Mouse (Mus musculus) A20 (cell line): ENCODE measurements around the gene Nlrc4.
"Not testable (repeated sequence)": the region's sequence is repeated elsewhere in the genome, so short reads cannot be mapped to it uniquely, and the experiment has no call there.

Experiments used
- DNase-seq: peaks from one replicate; pipeline ENCODE4 v3.0.0-alpha.2; 2011; ENCODE audit warnings: low read depth, low spot score

Nlrc4 gene

GRCm38 (mm10) chr17:74458711-74459408, at the start of gene Nlrc4:
TSS of gene Nlrc4 (minus strand) at chr17:74459142.
- DNase-seq = peak; percentile 60

- DNase-seq = peak; percentile 50
Measured at GRCm38 (mm10) chr17:74508600-74508999, 49.7 kb upstream of the Nlrc4 start.

GRCm38 (mm10) chr17:74507934-74508333, 49.0 kb upstream of the Nlrc4 start:
- no peak for DNase-seq

- DNase-seq = no peak
Measured at GRCm38 (mm10) chr17:74501085-74501484, 42.1 kb upstream of the Nlrc4 start.

GRCm38 (mm10) chr17:74500204-74500603, 41.3 kb upstream of the Nlrc4 start:
- DNase-seq = no peak

- no peak for DNase-seq
Measured at GRCm38 (mm10) chr17:74491565-74491964, 32.6 kb upstream of the Nlrc4 start.

GRCm38 (mm10) chr17:74489901-74490220, 30.9 kb upstream of the Nlrc4 start:
- DNase-seq = no peak

- peak; percentile 97 for DNase-seq
Measured at GRCm38 (mm10) chr17:74489024-74489900, 30.3 kb upstream of the Nlrc4 start, which contains the start of gene Yipf4. TSS of gene Yipf4 (plus strand) at chr17:74489493.

- no peak for DNase-seq
Measured at GRCm38 (mm10) chr17:74480361-74481069, 21.6 kb upstream of the Nlrc4 start.

- not testable (repeated sequence) for DNase-seq
Measured at GRCm38 (mm10) chr17:74470133-74470532, 11.2 kb upstream of the Nlrc4 start.

GRCm38 (mm10) chr17:74467981-74468380, 9.0 kb upstream of the Nlrc4 start:
- DNase-seq = not testable (repeated sequence)

- DNase-seq = no peak
Measured at GRCm38 (mm10) chr17:74463510-74463909, 4.6 kb upstream of the Nlrc4 start.

- DNase-seq = peak; percentile 24
Measured at GRCm38 (mm10) chr17:74457972-74458677, 817 bp downstream of the Nlrc4 start.

GRCm38 (mm10) chr17:74456825-74457224, 2.1 kb downstream of the Nlrc4 start:
- no peak for DNase-seq

- no peak for DNase-seq
Measured at GRCm38 (mm10) chr17:74455426-74455825, 3.5 kb downstream of the Nlrc4 start.

GRCm38 (mm10) chr17:74454660-74455059, 4.3 kb downstream of the Nlrc4 start:
- no peak for DNase-seq

- no peak for DNase-seq
Measured at GRCm38 (mm10) chr17:74453928-74454327, 5.0 kb downstream of the Nlrc4 start.

GRCm38 (mm10) chr17:74449776-74450175, 9.2 kb downstream of the Nlrc4 start:
- no peak for DNase-seq

GRCm38 (mm10) chr17:74440486-74440885, 18.5 kb downstream of the Nlrc4 start:
- DNase-seq = peak; percentile 67

GRCm38 (mm10) chr17:74437762-74438161, 21.2 kb downstream of the Nlrc4 start:
- no peak for DNase-seq

- DNase-seq = no peak
Measured at GRCm38 (mm10) chr17:74432631-74433030, 26.3 kb downstream of the Nlrc4 start.
